Mouse (Mus musculus) forebrain, embryonic 12.5 days (tissue): Measurements from ENCODE around the gene Plgrkt. TPM values are rescaled to one million over a fixed set of nuclear protein-coding genes. Genes with fewer than 3 reads are reported as not detected.
A peak's percentile ranks its signal among the peaks of the same experiment; 100 is the strongest.

Experiments
- ATAC-seq: fragments of 200-750 bp; cut with Nextera tagmentation; 2 replicates; pipeline ENCODE4 v1.8.0; 2017; ENCODE audit warnings: moderate TSS enrichment; ENCODE audit not compliant: low FRiP score
- H3K27ac ChIP-seq: fragments of 300-500 bp; sonication (generic); 2 replicates; pipeline ENCODE4 v1.5.1; 2016; ENCODE audit warnings: mild to moderate bottlenecking
- H3K27me3 ChIP-seq: fragments of 300-500 bp; sonication (generic); 2 replicates; pipeline ENCODE4 v1.6.1; 2016; ENCODE audit warnings: mild to moderate bottlenecking
- H3K36me3 ChIP-seq: fragments of 300-500 bp; sonication (generic); replicated peaks from 2 replicates; pipeline ENCODE4 v1.6.1; 2016; ENCODE audit warnings: mild to moderate bottlenecking
- H3K4me1 ChIP-seq: fragments of 300-500 bp; sonication (generic); 2 replicates; pipeline ENCODE4 v1.6.1; 2016
- H3K4me2 ChIP-seq: fragments of 300-500 bp; sonication (generic); 2 replicates; pipeline ENCODE4 v1.6.1; 2016; ENCODE audit warnings: mild to moderate bottlenecking, moderate library complexity
- H3K4me3 ChIP-seq: fragments of 300-500 bp; sonication (generic); replicated peaks from 2 replicates; pipeline ENCODE4 v1.5.1; 2016; ENCODE audit warnings: mild to moderate bottlenecking
- H3K9ac ChIP-seq: fragments of 300-500 bp; sonication (generic); 2 replicates; pipeline ENCODE4 v1.6.1; 2016; ENCODE audit warnings: mild to moderate bottlenecking
- H3K9me3 ChIP-seq: fragments of 300-500 bp; sonication (generic); 2 replicates; pipeline ENCODE4 v1.6.1; 2016
- WGBS: fragments of 180-500 bp; shearing (Covaris S2); methylation state at CpG from one replicate; pipeline ENCODE4 v1.1.7; 2016; 5-methylcytosine and 5-hydroxymethylcytosine counted together
- polyA plus RNA-seq: library from polyadenylated mRNA; unstranded; fragments of >200 nt; fragmentation: Nextera tagmentation; extraction: Ambion mirVana; gene quantifications from 2 replicates; pipeline ENCODE4 v1.2.1, GENCODE M21; 2016

Gene Plgrkt
- polyA plus RNA-seq, 1 experiment from 2014 or later, result 75.9 TPM

GRCm38 (mm10) chr19:29336624-29337023 is 30.6 kb downstream of the Plgrkt start:
- no peak for ATAC-seq

GRCm38 (mm10) chr19:29334068-29334745 is 33.0 kb downstream of the Plgrkt start, which contains the start of gene Rln1:
TSS of gene Rln1 (minus strand) at chr19:29334670.
- peak within 1 kb of the TSS; percentile 67 for H3K9ac ChIP-seq
- WGBS, result 2% methylated on average over 23 of the region's 23 CpGs
- no peaks in the 10 kb centered on the region for H3K9me3 ChIP-seq
- no peak within 1 kb of the TSS for H3K27ac ChIP-seq
- H3K4me2 ChIP-seq, result peak within 1 kb of the TSS; percentile 77
- H3K4me1 ChIP-seq, result peaks cover 10% of the 10 kb centered on the region; the same call in 1 of the 2 replicates
- H3K27me3 ChIP-seq, result peaks cover 10% of the 10 kb centered on the region; the same call in 1 of the 2 replicates
- no peaks in the 10 kb centered on the region for H3K36me3 ChIP-seq
- peak; percentile 72 for ATAC-seq
- peak within 1 kb of the TSS; percentile 43 for H3K4me3 ChIP-seq

More at GRCm38 (mm10) chr19:29336624-29337023, 30.6 kb downstream of the Plgrkt start:
- H3K9ac ChIP-seq, result no peak overlapping the region
- H3K4me1 ChIP-seq, result peaks cover 10% of the 10 kb centered on the region; the same call in 1 of the 2 replicates
- no peak overlapping the region for H3K27ac ChIP-seq
- H3K36me3 ChIP-seq, result no peaks in the 10 kb centered on the region
- no peak overlapping the region for H3K4me2 ChIP-seq
- no peaks in the 10 kb centered on the region for H3K9me3 ChIP-seq
- WGBS, result 79% methylated on average over 2 of the region's 2 CpGs
- peaks cover 9% of the 10 kb centered on the region; the same call in 1 of the 2 replicates for H3K27me3 ChIP-seq
- no peak overlapping the region for H3K4me3 ChIP-seq

- ATAC-seq, result no peak
- Histone ChIP-seq H3K4me1 (0 out of 2 replicates have a peak, but pooled peaks cover 5% of the 10 kb centered on the region), H3K36me3 (no peaks in the 10 kb centered on the region), H3K9ac (no peak overlapping the region), H3K27ac (no peak overlapping the region), H3K27me3 (peaks cover 8% of the 10 kb centered on the region; the same call in 1 of the 2 replicates), H3K9me3 (no peaks in the 10 kb centered on the region), H3K4me2 (no peak overlapping the region), H3K4me3 (no peak overlapping the region)
- 77% methylated on average over 13 of the region's 13 CpGs for WGBS
Observed at GRCm38 (mm10) chr19:29326822-29327552, 40.2 kb downstream of the Plgrkt start.

- Histone ChIP-seq H3K4me3 (no peak overlapping the region), H3K4me2 (no peak overlapping the region), H3K27ac (no peak overlapping the region), H3K4me1 (0 out of 2 replicates have a peak, but pooled peaks cover 5% of the 10 kb centered on the region), H3K27me3 (peaks cover 8% of the 10 kb centered on the region; the same call in 1 of the 2 replicates), H3K9ac (no peak overlapping the region), H3K36me3 (no peaks in the 10 kb centered on the region), H3K9me3 (no peaks in the 10 kb centered on the region)
- WGBS, result 86% methylated on average over 4 of the region's 4 CpGs
- ATAC-seq, result no peak
Observed at GRCm38 (mm10) chr19:29326396-29326795, 40.8 kb downstream of the Plgrkt start.

GRCm38 (mm10) chr19:29325852-29326180 is 41.4 kb downstream of the Plgrkt start:
- no peak for ATAC-seq
- 74% methylated on average over 9 of the region's 9 CpGs for WGBS
- H3K9me3 ChIP-seq, result no peaks in the 10 kb centered on the region
- H3K4me1 ChIP-seq, result 0 out of 2 replicates have a peak, but pooled peaks cover 5% of the 10 kb centered on the region
- no peak overlapping the region for H3K4me3 ChIP-seq
- no peaks in the 10 kb centered on the region for H3K36me3 ChIP-seq
- peaks cover 8% of the 10 kb centered on the region; the same call in 1 of the 2 replicates for H3K27me3 ChIP-seq
- H3K27ac ChIP-seq, result no peak overlapping the region
- H3K9ac ChIP-seq, result no peak overlapping the region
- H3K4me2 ChIP-seq, result peak overlapping the region; percentile 55; the same call in 1 of the 2 replicates

- WGBS, result 5% methylated on average over 29 of the region's 31 CpGs
- Histone ChIP-seq H3K27ac (no peak within 1 kb of the TSS), H3K4me2 (peak within 1 kb of the TSS; percentile 55), H3K27me3 (peaks cover 8% of the 10 kb centered on the region; the same call in 1 of the 2 replicates), H3K9me3 (no peaks in the 10 kb centered on the region), H3K36me3 (no peaks in the 10 kb centered on the region), H3K9ac (0 out of 2 replicates have a peak within 1 kb of the TSS, but pooled peaks have one; percentile 40), H3K4me3 (peak within 1 kb of the TSS; percentile 38), H3K4me1 (0 out of 2 replicates have a peak, but pooled peaks cover 5% of the 10 kb centered on the region)
- ATAC-seq, result peak; percentile 95
Observed at GRCm38 (mm10) chr19:29325053-29325851, 41.9 kb downstream of the Plgrkt start, which contains the start of gene Insl6. TSS of gene Insl6 (minus strand) at chr19:29325356.

GRCm38 (mm10) chr19:29323416-29324049 is 43.7 kb downstream of the Plgrkt start:
- no peaks in the 10 kb centered on the region for H3K36me3 ChIP-seq
- ATAC-seq, result no peak
- H3K4me3 ChIP-seq, result no peak overlapping the region
- no peak overlapping the region for H3K27ac ChIP-seq
- no peak overlapping the region for H3K9ac ChIP-seq
- WGBS, result 79% methylated on average over 8 of the region's 8 CpGs
- H3K9me3 ChIP-seq, result no peaks in the 10 kb centered on the region
- peaks cover 6% of the 10 kb centered on the region; the same call in 1 of the 2 replicates for H3K27me3 ChIP-seq
- H3K4me1 ChIP-seq, result 0 out of 2 replicates have a peak, but pooled peaks cover 5% of the 10 kb centered on the region
- H3K4me2 ChIP-seq, result no peak overlapping the region

- H3K9ac ChIP-seq, result no peak overlapping the region
- H3K4me3 ChIP-seq, result no peak overlapping the region
- peaks cover 32% of the 10 kb centered on the region for H3K36me3 ChIP-seq
- H3K4me2 ChIP-seq, result no peak overlapping the region
- H3K27ac ChIP-seq, result no peak overlapping the region
- no peaks in the 10 kb centered on the region for H3K27me3 ChIP-seq
- H3K4me1 ChIP-seq, result no peaks in the 10 kb centered on the region
- ATAC-seq, result no peak
- peaks cover 9% of the 10 kb centered on the region for H3K9me3 ChIP-seq
- WGBS, result 57% methylated on average over 7 of the region's 7 CpGs
Observed at GRCm38 (mm10) chr19:29312661-29313060, 54.5 kb downstream of the Plgrkt start.

GRCm38 (mm10) chr19:29311791-29312190 is 55.4 kb downstream of the Plgrkt start:
- 92% methylated on average over 8 of the region's 8 CpGs for WGBS
- no peak overlapping the region for H3K27ac ChIP-seq
- ATAC-seq, result no peak

GRCm38 (mm10) chr19:29308832-29309231 is 58.4 kb downstream of the Plgrkt start:
- no peak overlapping the region for H3K4me3 ChIP-seq

More at GRCm38 (mm10) chr19:29311791-29312190, 55.4 kb downstream of the Plgrkt start:
- Histone ChIP-seq H3K9ac (no peak overlapping the region), H3K4me1 (peaks cover 6% of the 10 kb centered on the region), H3K9me3 (peaks cover 8% of the 10 kb centered on the region), H3K4me2 (no peak overlapping the region), H3K36me3 (peaks cover 32% of the 10 kb centered on the region), H3K4me3 (no peak overlapping the region), H3K27me3 (no peaks in the 10 kb centered on the region)

GRCm38 (mm10) chr19:29302119-29302518 is 65.1 kb downstream of the Plgrkt start:
- Histone ChIP-seq H3K9ac (no peak overlapping the region), H3K27me3 (no peaks in the 10 kb centered on the region), H3K4me3 (no peak overlapping the region), H3K27ac (no peak overlapping the region), H3K36me3 (peaks cover 32% of the 10 kb centered on the region), H3K4me1 (peaks cover 1% of the 10 kb centered on the region; the same call in 1 of the 2 replicates), H3K4me2 (no peak overlapping the region), H3K9me3 (no peaks in the 10 kb centered on the region)
- no peak for ATAC-seq
- 90% methylated on average over 2 of the region's 2 CpGs for WGBS

More at GRCm38 (mm10) chr19:29308832-29309231, 58.4 kb downstream of the Plgrkt start:
- ATAC-seq, result no peak
- H3K9me3 ChIP-seq, result no peaks in the 10 kb centered on the region
- H3K36me3 ChIP-seq, result peaks cover 28% of the 10 kb centered on the region
- no peak overlapping the region for H3K9ac ChIP-seq
- H3K4me2 ChIP-seq, result no peak overlapping the region
- peaks cover 6% of the 10 kb centered on the region for H3K4me1 ChIP-seq
- H3K27ac ChIP-seq, result no peak overlapping the region
- no peaks in the 10 kb centered on the region for H3K27me3 ChIP-seq
